Mouse (Mus musculus): ENCODE measurements around the gene Chrna9. TPM values are rescaled to one million over a fixed set of nuclear protein-coding genes. Genes with fewer than 3 reads are reported as not detected.
"Not testable (repeated sequence)": the region's sequence is repeated elsewhere in the genome, so short reads cannot be mapped to it uniquely, and the experiment has no call there.

Gene Chrna9
- total and polyA plus RNA-seq, 3 experiments, result 0.57 TPM; not detected in 2

- no peak overlapping the region for H3K4me2 ChIP-seq (ENCODE audit: insufficient read depth, low read depth, poor library complexity, severe bottlenecking)
- dilution Hi-C loops (cut with MboI; ENCODE audit: extremely low pct_ligation_motif_present, extremely low pct_unique_long_range_greater_than_20kb, low sequenced_read_pairs), result no loop called here
- no peaks in the 10 kb centered on the region for H3K36me3 ChIP-seq (replicated peaks in 1 of 2; ENCODE audit: control insufficient read depth in 1 of 2, insufficient read depth in 1 of 2, low read length in 1 of 2)
- in situ Hi-C loops (cut with MboI; ENCODE audit: low pct_ligation_motif_present, low pct_unique_long_range_greater_than_20kb, low sequenced_read_pairs), result no loop called here
- TF ChIP-seq EP300 (IDR thresholded peaks at IDR 0.05; ENCODE audit: low read length) (no peak), POLR2AphosphoS2 (IDR thresholded peaks at IDR 0.05; ENCODE audit: low read depth, low read length) (no peak)
- H3K79me2 ChIP-seq (replicated peaks; ENCODE audit: control insufficient read depth, extremely low read depth, insufficient read depth, poor library complexity, severe bottlenecking), result no peaks in the 10 kb centered on the region
- H3K4me1 ChIP-seq (ENCODE audit: control insufficient read depth in 1 of 2, insufficient read depth in 2 of 2), result no peaks in the 10 kb centered on the region
- no peak for DNase-seq (ENCODE audit: extremely low read depth)
- H3K9ac ChIP-seq (ENCODE audit: insufficient read depth, low read depth), result no peak overlapping the region
- no peaks in the 10 kb centered on the region for H3K27me3 ChIP-seq (replicated peaks)
- H3K4me3 ChIP-seq (replicated peaks in 1 of 3; ENCODE audit: low read depth in 2 of 3, low read length in 2 of 3, poor library complexity in 1 of 3), result no peak overlapping the region
- H3K9me3 ChIP-seq (replicated peaks; ENCODE audit: low read length), result no peaks in the 10 kb centered on the region
- no peak overlapping the region for H3K27ac ChIP-seq (ENCODE audit: insufficient read depth, low read depth)
These were observed 41.0 kb downstream of the Chrna9 start for GRCm38 (mm10) chr5:65975731-65976130.

DNA sequence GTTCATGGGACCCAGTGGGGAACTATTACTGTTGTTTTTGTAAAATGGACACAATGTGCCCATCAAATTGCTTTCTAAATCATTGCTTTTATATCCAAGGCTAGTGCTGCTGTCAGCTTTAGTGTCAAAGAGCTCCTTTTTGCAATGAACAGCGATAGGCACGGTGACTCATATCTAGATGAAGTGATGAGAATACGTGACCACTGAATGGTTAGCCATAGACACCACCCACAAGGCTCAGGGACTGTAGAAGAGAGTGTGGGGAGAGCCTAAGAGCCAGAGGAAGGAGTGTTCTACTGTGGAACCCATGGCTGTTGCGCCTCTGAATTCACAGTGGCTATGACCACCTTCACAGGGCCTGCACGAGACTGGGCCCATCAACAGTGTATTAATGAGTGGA lies 51.7 kb downstream of the Chrna9 start:
- Histone ChIP-seq H3K36me3 (replicated peaks in 1 of 2; ENCODE audit: control insufficient read depth in 1 of 2, insufficient read depth in 1 of 2, low read length in 1 of 2) (no peaks in the 10 kb centered on the region), H3K9ac (ENCODE audit: insufficient read depth, low read depth) (no peak overlapping the region), H3K9me3 (replicated peaks; ENCODE audit: low read length) (no peaks in the 10 kb centered on the region), H3K4me1 (ENCODE audit: control insufficient read depth in 1 of 2, insufficient read depth in 2 of 2) (peaks cover 8 to 14% of the 10 kb centered on the region in 2 experiments), H3K27me3 (replicated peaks) (no peaks in the 10 kb centered on the region), H3K27ac (ENCODE audit: insufficient read depth, low read depth) (no peak overlapping the region), H3K79me2 (replicated peaks; ENCODE audit: control insufficient read depth, extremely low read depth, insufficient read depth, poor library complexity, severe bottlenecking) (no peaks in the 10 kb centered on the region), H3K4me3 (replicated peaks in 1 of 3; ENCODE audit: low read depth in 2 of 3, low read length in 2 of 3, poor library complexity in 1 of 3) (no peak overlapping the region), H3K4me2 (ENCODE audit: insufficient read depth, low read depth, poor library complexity, severe bottlenecking) (no peak overlapping the region)
- in situ Hi-C loops (cut with MboI; ENCODE audit: low pct_ligation_motif_present, low pct_unique_long_range_greater_than_20kb, low sequenced_read_pairs), result no loop called here
- TF ChIP-seq EP300 (IDR thresholded peaks at IDR 0.05; ENCODE audit: low read length), result peak; percentile 69
- peak; percentile 90 for TF ChIP-seq JUN (IDR thresholded peaks at IDR 0.05; ENCODE audit: insufficient read depth, low read depth, low read length)
- peak; percentile 95 for TF ChIP-seq IRF4 (IDR thresholded peaks at IDR 0.05; ENCODE audit: low read depth, low read length)
- peak; percentile 73 for TF ChIP-seq BHLHE40 (IDR thresholded peaks at IDR 0.05; ENCODE audit: low read depth, low read length)
- peak; percentile 93 for TF ChIP-seq JUND (conservative IDR thresholded peaks at IDR 0.05; ENCODE audit: low read depth, low read length)
- TF ChIP-seq RAD21 (IDR thresholded peaks at IDR 0.05; ENCODE audit: low read depth, low read length), result no peak
- DNase-seq (ENCODE audit: extremely low read depth), result peak; percentile 44
- dilution Hi-C loops (cut with MboI; ENCODE audit: extremely low pct_ligation_motif_present, extremely low pct_unique_long_range_greater_than_20kb, low sequenced_read_pairs), result no loop called here

DNA sequence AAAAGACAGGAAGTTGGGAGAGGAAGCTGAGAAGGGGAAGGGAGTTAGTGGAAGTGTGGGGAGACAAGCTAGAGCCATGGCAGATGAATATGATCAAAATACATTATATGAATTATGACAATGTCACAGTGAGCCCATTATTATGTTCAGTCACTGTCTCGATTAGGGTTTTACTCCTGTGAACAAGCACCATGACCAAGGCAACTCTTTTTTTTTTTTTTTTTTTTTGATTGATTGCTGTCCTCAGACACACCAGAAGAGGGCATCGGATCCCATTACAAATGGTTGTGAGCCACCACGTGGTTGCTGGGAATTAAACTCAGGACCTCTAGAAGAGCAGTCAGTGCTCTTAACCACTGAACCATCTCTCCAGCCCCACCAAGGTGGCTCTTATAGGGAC lies 52.3 kb downstream of the Chrna9 start:
- H3K4me2 ChIP-seq (ENCODE audit: insufficient read depth, low read depth, poor library complexity, severe bottlenecking); DNase-seq (ENCODE audit: extremely low read depth); dilution Hi-C loops (cut with MboI; ENCODE audit: extremely low pct_ligation_motif_present, extremely low pct_unique_long_range_greater_than_20kb, low sequenced_read_pairs); H3K79me2 ChIP-seq (replicated peaks; ENCODE audit: control insufficient read depth, extremely low read depth, insufficient read depth, poor library complexity, severe bottlenecking); H3K9me3 ChIP-seq (replicated peaks; ENCODE audit: low read length); H3K27ac ChIP-seq (ENCODE audit: insufficient read depth, low read depth); in situ Hi-C loops (cut with MboI; ENCODE audit: low pct_ligation_motif_present, low pct_unique_long_range_greater_than_20kb, low sequenced_read_pairs); H3K36me3 ChIP-seq (replicated peaks in 1 of 2; ENCODE audit: control insufficient read depth in 1 of 2, insufficient read depth in 1 of 2, low read length in 1 of 2); H3K9ac ChIP-seq (ENCODE audit: insufficient read depth, low read depth); H3K27me3 ChIP-seq (replicated peaks); H3K4me3 ChIP-seq (replicated peaks in 1 of 3; ENCODE audit: low read depth in 2 of 3, low read length in 2 of 3, poor library complexity in 1 of 3): not testable (repeated sequence)
- peaks cover 14% of the 10 kb centered on the region in 2 experiments for H3K4me1 ChIP-seq (ENCODE audit: control insufficient read depth in 1 of 2, insufficient read depth in 2 of 2)
